Mouse (Mus musculus): Measurements from ENCODE around the gene Adra1b.

GRCm38 (mm10) chr11:43877211-43877610 is 23.8 kb downstream of the Adra1b start:
- TF ChIP-seq CTCF (conservative IDR thresholded peaks at IDR 0.05; ENCODE audit: low read length) (no peak), NANOG (IDR thresholded peaks at IDR 0.05; ENCODE audit: borderline replicate concordance, low read length) (no peak)

Measured in E14TG2a.4 (cell line).